Mouse (Mus musculus): ENCODE data around the gene Aprt. TPM values are rescaled to one million over a fixed set of nuclear protein-coding genes. Genes with fewer than 3 reads are reported as not detected.
A peak's percentile ranks its signal among the peaks of the same experiment; 100 is the strongest.

Gene Aprt
- polyA plus RNA-seq, 1 experiment, result 261 TPM

- Histone ChIP-seq H3K27me3 (ENCODE audit: control insufficient read depth, insufficient read depth, insufficient read length) (no peaks in the 10 kb centered on the region), H3K4me3 (no peak overlapping the region), H3K4me2 (ENCODE audit: low read depth) (no peak overlapping the region), H3K79me2 (ENCODE audit: control insufficient read depth, insufficient read depth) (peaks cover 89% of the 10 kb centered on the region), H3ac (ENCODE audit: control insufficient read depth, insufficient read length) (no peak overlapping the region), H3K36me3 (ENCODE audit: control insufficient read depth, insufficient read depth) (no peaks in the 10 kb centered on the region)
- TF ChIP-seq USF1 (IDR thresholded peaks at IDR 0.05; ENCODE audit: low read depth), result no peak
- TF ChIP-seq SRF (IDR thresholded peaks at IDR 0.05; ENCODE audit: control insufficient read depth, insufficient read length, low read depth), result no peak
- no peak for TF ChIP-seq TCF3 (IDR thresholded peaks at IDR 0.05; ENCODE audit: insufficient read length, low read depth)
- TF ChIP-seq E2F4 (IDR thresholded peaks at IDR 0.05; ENCODE audit: insufficient read depth), result no peak
- TF ChIP-seq MYOD1 (IDR thresholded peaks at IDR 0.05; ENCODE audit: control insufficient read depth in 1 of 3, insufficient read length in 2 of 3, low read depth in 2 of 3), result peak in 1 of 3 experiments; percentile 92
- no peak for TF ChIP-seq TCF12 (IDR thresholded peaks at IDR 0.05; ENCODE audit: insufficient read depth, poor library complexity, severe bottlenecking)
- TF ChIP-seq CEBPB (IDR thresholded peaks at IDR 0.05; ENCODE audit: insufficient read depth, poor library complexity, severe bottlenecking), result no peak
- no peak for TF ChIP-seq REST (IDR thresholded peaks at IDR 0.05; ENCODE audit: insufficient read depth, insufficient read length)
These were observed 38.2 kb downstream of the Aprt start for GRCm38 (mm10) chr8:122538310-122539076.

DNA sequence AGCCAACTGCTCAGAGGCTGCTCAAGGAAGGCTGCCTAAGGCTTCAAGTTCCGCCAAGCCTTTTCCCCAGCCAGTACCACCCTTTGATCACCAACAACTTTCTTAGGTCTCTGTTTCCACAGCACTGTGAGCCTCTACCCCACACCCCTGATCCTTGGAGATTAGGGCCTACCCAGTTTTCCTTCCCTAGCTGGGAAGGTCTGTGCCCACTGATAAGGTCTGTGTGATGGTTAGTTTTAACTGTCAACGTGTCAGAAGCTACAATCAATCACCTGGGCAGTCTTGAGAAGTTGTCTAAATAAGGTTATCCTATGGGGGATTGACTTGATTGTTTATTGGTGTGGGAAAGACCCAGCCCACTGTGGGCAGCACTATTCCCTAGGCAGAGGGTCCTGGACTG is 38.9 kb downstream of the Aprt start:
- no peak overlapping the region for H3K4me2 ChIP-seq (ENCODE audit: low read depth)
- no peak overlapping the region for H3ac ChIP-seq (ENCODE audit: control insufficient read depth, insufficient read length)
- no peaks in the 10 kb centered on the region for H3K27me3 ChIP-seq (ENCODE audit: control insufficient read depth, insufficient read depth, insufficient read length)
- no peaks in the 10 kb centered on the region for H3K36me3 ChIP-seq (ENCODE audit: control insufficient read depth, insufficient read depth)
- peaks cover 89% of the 10 kb centered on the region for H3K79me2 ChIP-seq (ENCODE audit: control insufficient read depth, insufficient read depth)
- no peak overlapping the region for H3K4me3 ChIP-seq
- TF ChIP-seq CEBPB (IDR thresholded peaks at IDR 0.05; ENCODE audit: insufficient read depth, poor library complexity, severe bottlenecking) (no peak), MAX (IDR thresholded peaks at IDR 0.05; ENCODE audit: low read depth) (no peak), E2F4 (IDR thresholded peaks at IDR 0.05; ENCODE audit: insufficient read depth) (no peak), MYOD1 (IDR thresholded peaks at IDR 0.05; ENCODE audit: control insufficient read depth in 1 of 3, insufficient read length in 2 of 3, low read depth in 2 of 3) (no peak), TCF3 (IDR thresholded peaks at IDR 0.05; ENCODE audit: insufficient read length, low read depth) (no peak), USF1 (IDR thresholded peaks at IDR 0.05; ENCODE audit: low read depth) (no peak), REST (IDR thresholded peaks at IDR 0.05; ENCODE audit: insufficient read depth, insufficient read length) (no peak), TCF12 (IDR thresholded peaks at IDR 0.05; ENCODE audit: insufficient read depth, poor library complexity, severe bottlenecking) (no peak), POLR2A (IDR thresholded peaks at IDR 0.05; ENCODE audit: insufficient read length, low read depth) (no peak), SRF (IDR thresholded peaks at IDR 0.05; ENCODE audit: control insufficient read depth, insufficient read length, low read depth) (no peak), MYOG (IDR thresholded peaks at IDR 0.05; ENCODE audit: control insufficient read depth in 1 of 3, insufficient read depth in 1 of 3, insufficient read length in 2 of 3, low read depth in 2 of 3) (no peak), POLR2AphosphoS2 (IDR thresholded peaks at IDR 0.05; ENCODE audit: insufficient read length, low read depth) (no peak)

GRCm38 (mm10) chr8:122537033-122537432 is 39.7 kb downstream of the Aprt start:
- peak overlapping the region; percentile 42 for H3K4me2 ChIP-seq (ENCODE audit: low read depth)
- TF ChIP-seq REST (IDR thresholded peaks at IDR 0.05; ENCODE audit: insufficient read depth, insufficient read length) (no peak), MYOD1 (IDR thresholded peaks at IDR 0.05; ENCODE audit: control insufficient read depth in 1 of 3, insufficient read length in 2 of 3, low read depth in 2 of 3) (peak in 1 of 3 experiments; percentile 65), MYOG (IDR thresholded peaks at IDR 0.05; ENCODE audit: control insufficient read depth in 1 of 3, insufficient read depth in 1 of 3, insufficient read length in 2 of 3, low read depth in 2 of 3) (peak in 2 of 3 experiments; percentile 2 to 59)
- H3K36me3 ChIP-seq (ENCODE audit: control insufficient read depth, insufficient read depth), result no peaks in the 10 kb centered on the region
- H3K27me3 ChIP-seq (ENCODE audit: control insufficient read depth, insufficient read depth, insufficient read length), result no peaks in the 10 kb centered on the region
- no peak overlapping the region for H3ac ChIP-seq (ENCODE audit: control insufficient read depth, insufficient read length)
- H3K4me3 ChIP-seq, result no peak overlapping the region
- peaks cover 89% of the 10 kb centered on the region for H3K79me2 ChIP-seq (ENCODE audit: control insufficient read depth, insufficient read depth)

- Histone ChIP-seq H3K4me2 (ENCODE audit: low read depth) (no peak overlapping the region), H3ac (ENCODE audit: control insufficient read depth, insufficient read length) (no peak overlapping the region), H3K4me3 (no peak overlapping the region), H3K79me2 (ENCODE audit: control insufficient read depth, insufficient read depth) (peaks cover 93% of the 10 kb centered on the region), H3K27me3 (ENCODE audit: control insufficient read depth, insufficient read depth, insufficient read length) (no peaks in the 10 kb centered on the region), H3K36me3 (ENCODE audit: control insufficient read depth, insufficient read depth) (no peaks in the 10 kb centered on the region)
- TF ChIP-seq MAX (IDR thresholded peaks at IDR 0.05; ENCODE audit: low read depth) (no peak), E2F4 (IDR thresholded peaks at IDR 0.05; ENCODE audit: insufficient read depth) (no peak), REST (IDR thresholded peaks at IDR 0.05; ENCODE audit: insufficient read depth, insufficient read length) (no peak), POLR2A (IDR thresholded peaks at IDR 0.05; ENCODE audit: insufficient read length, low read depth) (no peak), USF1 (IDR thresholded peaks at IDR 0.05; ENCODE audit: low read depth) (no peak), TCF12 (IDR thresholded peaks at IDR 0.05; ENCODE audit: insufficient read depth, poor library complexity, severe bottlenecking) (no peak), TCF3 (IDR thresholded peaks at IDR 0.05; ENCODE audit: insufficient read length, low read depth) (no peak), MYOD1 (IDR thresholded peaks at IDR 0.05; ENCODE audit: control insufficient read depth in 1 of 3, insufficient read length in 2 of 3, low read depth in 2 of 3) (no peak)
These were observed 45.4 kb downstream of the Aprt start for GRCm38 (mm10) chr8:122531312-122531711.

DNA sequence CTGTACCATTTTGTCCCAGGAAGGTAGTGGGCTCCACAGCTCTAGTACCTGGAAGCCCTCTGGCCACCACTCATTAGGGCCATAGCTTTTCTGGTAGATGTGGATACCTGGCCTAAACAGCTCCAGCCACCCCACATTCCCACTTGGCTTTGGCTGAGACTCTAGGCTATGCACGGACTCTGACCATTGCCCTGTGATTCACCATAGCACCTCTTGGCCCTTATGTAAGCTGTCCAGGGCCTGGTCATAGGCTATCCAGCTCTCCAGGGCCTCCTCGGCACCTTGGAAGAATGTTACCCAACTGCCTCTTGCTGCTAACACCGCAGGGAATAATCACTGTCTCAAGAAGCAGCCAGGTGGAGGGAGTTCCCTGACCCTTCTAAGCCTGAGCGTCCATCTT is 47.5 kb downstream of the Aprt start:
- TF ChIP-seq MYOD1 (IDR thresholded peaks at IDR 0.05; ENCODE audit: control insufficient read depth in 1 of 3, insufficient read length in 2 of 3, low read depth in 2 of 3) (no peak), POLR2A (IDR thresholded peaks at IDR 0.05; ENCODE audit: insufficient read length, low read depth) (no peak), E2F4 (IDR thresholded peaks at IDR 0.05; ENCODE audit: insufficient read depth) (no peak), USF1 (IDR thresholded peaks at IDR 0.05; ENCODE audit: low read depth) (no peak), POLR2AphosphoS2 (IDR thresholded peaks at IDR 0.05; ENCODE audit: insufficient read length, low read depth) (no peak), MYOG (IDR thresholded peaks at IDR 0.05; ENCODE audit: control insufficient read depth in 1 of 3, insufficient read depth in 1 of 3, insufficient read length in 2 of 3, low read depth in 2 of 3) (no peak), SRF (IDR thresholded peaks at IDR 0.05; ENCODE audit: control insufficient read depth, insufficient read length, low read depth) (no peak), MAX (IDR thresholded peaks at IDR 0.05; ENCODE audit: low read depth) (no peak), CEBPB (IDR thresholded peaks at IDR 0.05; ENCODE audit: insufficient read depth, poor library complexity, severe bottlenecking) (no peak), TCF12 (IDR thresholded peaks at IDR 0.05; ENCODE audit: insufficient read depth, poor library complexity, severe bottlenecking) (no peak), TCF3 (IDR thresholded peaks at IDR 0.05; ENCODE audit: insufficient read length, low read depth) (no peak), REST (IDR thresholded peaks at IDR 0.05; ENCODE audit: insufficient read depth, insufficient read length) (no peak)
- peaks cover 95% of the 10 kb centered on the region for H3K79me2 ChIP-seq (ENCODE audit: control insufficient read depth, insufficient read depth)
- H3K36me3 ChIP-seq (ENCODE audit: control insufficient read depth, insufficient read depth), result no peaks in the 10 kb centered on the region
- no peaks in the 10 kb centered on the region for H3K27me3 ChIP-seq (ENCODE audit: control insufficient read depth, insufficient read depth, insufficient read length)
- no peak overlapping the region for H3ac ChIP-seq (ENCODE audit: control insufficient read depth, insufficient read length)
- no peak overlapping the region for H3K4me2 ChIP-seq (ENCODE audit: low read depth)
- no peak overlapping the region for H3K4me3 ChIP-seq

Data from myocyte (in vitro differentiated cells).